Mouse (Mus musculus) gastrocnemius, adult 8-10 months (tissue): ENCODE data around the gene Rai1. TPM values are rescaled to one million over a fixed set of nuclear protein-coding genes. Genes with fewer than 3 reads are reported as not detected.

Source experiments
- DNase-seq, 2 experiments: peaks; one replicate each; pipeline ENCODE4 v3.0.0; 2022; ENCODE audit warnings: low spot score in 2 of 2
- total RNA-seq, 4 experiments: library from RNA; stranded (reverse); gene quantifications; 2 replicates each; pipeline ENCODE4 v1.2.4; 2022

Gene Rai1
- total RNA-seq = 10 to 100 TPM; 18.0 to 25.7 (median 21.4) TPM

GRCm38 (mm10) chr11:60104810-60105592, at the start of gene Rai1:
Rai1 (plus strand) TSS chr11:60105013.
- peak; percentile 89 to 91 for DNase-seq

GRCm38 (mm10) chr11:60056520-60056919, 48.3 kb upstream of the Rai1 start:
- no peak for DNase-seq

GRCm38 (mm10) chr11:60057987-60058386, 46.8 kb upstream of the Rai1 start:
- DNase-seq = no peak

- no peak for DNase-seq
Measured at GRCm38 (mm10) chr11:60058441-60058840, 46.4 kb upstream of the Rai1 start.

- DNase-seq = no peak
Measured at GRCm38 (mm10) chr11:60060026-60060425, 44.8 kb upstream of the Rai1 start.

GRCm38 (mm10) chr11:60061504-60062006, 43.3 kb upstream of the Rai1 start:
- no peak for DNase-seq

GRCm38 (mm10) chr11:60065267-60065666, 39.5 kb upstream of the Rai1 start:
- DNase-seq = no peak

GRCm38 (mm10) chr11:60067646-60068045, 37.2 kb upstream of the Rai1 start:
- DNase-seq = no peak

GRCm38 (mm10) chr11:60068631-60069030, 36.2 kb upstream of the Rai1 start:
- no peak for DNase-seq

GRCm38 (mm10) chr11:60070599-60070998, 34.2 kb upstream of the Rai1 start:
- DNase-seq = peak in 1 of 2 experiments; percentile 18

- DNase-seq = peak in 1 of 2 experiments; percentile 5
Measured at GRCm38 (mm10) chr11:60071221-60071620, 33.6 kb upstream of the Rai1 start.

- no peak for DNase-seq
Measured at GRCm38 (mm10) chr11:60073121-60073520, 31.7 kb upstream of the Rai1 start.

GRCm38 (mm10) chr11:60073936-60074502, 30.8 kb upstream of the Rai1 start:
- DNase-seq = peak; percentile 22 to 54

- no peak for DNase-seq
Measured at GRCm38 (mm10) chr11:60076183-60076582, 28.6 kb upstream of the Rai1 start.

- DNase-seq = peak; percentile 28 to 37
Measured at GRCm38 (mm10) chr11:60076790-60077189, 28.0 kb upstream of the Rai1 start.

- DNase-seq = no peak
Measured at GRCm38 (mm10) chr11:60084589-60084988, 20.2 kb upstream of the Rai1 start.

- peak in 1 of 2 experiments; percentile 33 for DNase-seq
Measured at GRCm38 (mm10) chr11:60086676-60087075, 18.1 kb upstream of the Rai1 start.

- no peak for DNase-seq
Measured at GRCm38 (mm10) chr11:60088947-60089346, 15.9 kb upstream of the Rai1 start.

GRCm38 (mm10) chr11:60090696-60091421, 14.0 kb upstream of the Rai1 start:
- DNase-seq = no peak

GRCm38 (mm10) chr11:60091422-60091761, 13.4 kb upstream of the Rai1 start:
- DNase-seq = no peak

- no peak for DNase-seq
Measured at GRCm38 (mm10) chr11:60093227-60093626, 11.6 kb upstream of the Rai1 start.

GRCm38 (mm10) chr11:60093984-60094587, 10.7 kb upstream of the Rai1 start:
- DNase-seq = no peak
